In genomic region chr9:89885701-89886218, GRCm38 (mm10) we compare ENCODE assay signal across 13 mouse cellular contexts. TPM values are rescaled to one million over a fixed set of nuclear protein-coding genes. Genes with fewer than 3 reads are reported as not detected.
DNase-seq lines count a peak whose midpoint lies in the region; ATAC-seq lines count a peak whose summit lies in the region.
"Had no signal": no experiment of that assay in that cellular context is flagged by ENCODE, and none has a peak within 500 bp of the region (broad histone marks: within the 10 kb centered on the region; RNA-seq: fewer than 3 reads in every experiment).

No protein-coding gene starts in this region.

- no peaks in the 10 kb centered on the region for H3K4me1 ChIP-seq in limb, embryonic 12.5 days (replicated peaks)
- no peaks in the 10 kb centered on the region for H3K4me1 ChIP-seq in limb, embryonic 10.5 days
- H3K4me1 ChIP-seq in hindbrain, embryonic 12.5 days: no peaks in the 10 kb centered on the region
- H3K4me1 ChIP-seq: embryonic facial prominence, embryonic 15.5 days; liver, embryonic 13.5 days had no signal

- 0 out of 2 replicates have a peak, but pooled peaks have one; percentile 47 for ATAC-seq in limb, embryonic 12.5 days (ENCODE audit: insufficient number of reproducible peaks, insufficient read depth, low FRiP score, low TSS enrichment, low read depth)
- no peak for ATAC-seq in hindbrain, embryonic 12.5 days (ENCODE audit: low FRiP score)

- WGBS in limb, embryonic 12.5 days: 32% methylated on average over 7 of the region's 7 CpGs
- 26% methylated on average over 7 of the region's 7 CpGs for WGBS in limb, embryonic 10.5 days
- 42% methylated on average over 7 of the region's 7 CpGs for WGBS in hindbrain, embryonic 12.5 days

- H3K9me3 ChIP-seq in limb, embryonic 12.5 days: peaks cover 8% of the 10 kb centered on the region; the same call in 1 of the 2 replicates
- H3K9me3 ChIP-seq in limb, embryonic 10.5 days (replicated peaks): no peaks in the 10 kb centered on the region; the same call in 1 of the 2 replicates
- H3K9me3 ChIP-seq in hindbrain, embryonic 12.5 days (replicated peaks): peaks cover 6% of the 10 kb centered on the region; the same call in 1 of the 2 replicates
- H3K9me3 ChIP-seq: embryonic facial prominence, embryonic 15.5 days; liver, embryonic 13.5 days had no signal

- peaks cover 55% of the 10 kb centered on the region for H3K27me3 ChIP-seq in limb, embryonic 12.5 days
- H3K27me3 ChIP-seq in limb, embryonic 10.5 days (ENCODE audit: low read depth, poor library complexity, severe bottlenecking): peaks cover 59% of the 10 kb centered on the region
- H3K27me3 ChIP-seq in hindbrain, embryonic 12.5 days: peaks cover 43% of the 10 kb centered on the region

- H3K9ac ChIP-seq in limb, embryonic 12.5 days (replicated peaks): no peak overlapping the region
- no peak overlapping the region for H3K9ac ChIP-seq in hindbrain, embryonic 12.5 days
- H3K9ac ChIP-seq: embryonic facial prominence, embryonic 15.5 days; liver, embryonic 13.5 days had no signal

- H3K4me2 ChIP-seq in limb, embryonic 12.5 days: no peak overlapping the region
- no peak overlapping the region for H3K4me2 ChIP-seq in hindbrain, embryonic 12.5 days (replicated peaks)
- H3K4me2 ChIP-seq: embryonic facial prominence, embryonic 15.5 days; liver, embryonic 13.5 days; midbrain, embryonic 11.5 days had no signal

- no peak for DNase-seq in limb, embryonic 10.5 days (ENCODE audit: low spot score)
- peak; percentile 71 to 74 for DNase-seq in cerebellum, adult 18-20 months
- peak; percentile 70 to 77 for DNase-seq in cerebellum, postnatal 36 days
- peak; percentile 67 to 73 for DNase-seq in layer of hippocampus, postnatal 36 days
- DNase-seq in lung, adult 18-20 months: no peak
- DNase-seq: gastrocnemius, postnatal 36 days; liver, embryonic 13.5 days; lung, postnatal 10 days; thymus, postnatal 36 days had no signal

- no peak overlapping the region for H3K4me3 ChIP-seq in limb, embryonic 12.5 days (replicated peaks)
- H3K4me3 ChIP-seq in limb, embryonic 10.5 days: no peak overlapping the region
- no peak overlapping the region for H3K4me3 ChIP-seq in hindbrain, embryonic 12.5 days
- H3K4me3 ChIP-seq: embryonic facial prominence, embryonic 15.5 days; liver, embryonic 13.5 days had no signal

- H3K27ac ChIP-seq in limb, embryonic 12.5 days: no peak overlapping the region
- H3K27ac ChIP-seq in limb, embryonic 10.5 days: no peak overlapping the region
- H3K27ac ChIP-seq in hindbrain, embryonic 12.5 days: no peak overlapping the region
- H3K27ac ChIP-seq: embryonic facial prominence, embryonic 15.5 days; liver, embryonic 13.5 days had no signal

- H3K36me3 ChIP-seq in limb, embryonic 12.5 days: no peaks in the 10 kb centered on the region
- H3K36me3 ChIP-seq in limb, embryonic 10.5 days: no peaks in the 10 kb centered on the region
- no peaks in the 10 kb centered on the region for H3K36me3 ChIP-seq in hindbrain, embryonic 12.5 days
- H3K36me3 ChIP-seq: embryonic facial prominence, embryonic 15.5 days; liver, embryonic 13.5 days had no signal

RNA-seq across cellular contexts. Expression of gene Rasgrf1, which starts 23.9 kb away (rescaled TPM):
- 0.11 and 0.15 TPM in 2 replicates for polyA plus RNA-seq in limb, embryonic 12.5 days (2016; fragmentation: Nextera tagmentation; extraction: Ambion mirVana)
- 0.16 TPM in 1 of 2 replicates, not detected in the other for polyA plus RNA-seq in limb, embryonic 10.5 days (2016; fragmentation: Nextera tagmentation; extraction: Ambion mirVana)
- 100 to 1,000 TPM; 434 to 445 TPM for total RNA-seq in layer of hippocampus, postnatal 36 days (2021)
- 0.84 and 0.90 TPM in 2 replicates for polyA plus RNA-seq in hindbrain, embryonic 12.5 days (2016; fragmentation: Nextera tagmentation; extraction: Ambion mirVana)
- total RNA-seq: gastrocnemius, postnatal 36 days had no signal
- polyA plus RNA-seq: liver, embryonic 13.5 days had no signal

Comparison
In these comparisons a context has a peak if more than half of its experiments do, and no peak if none do; other contexts are left out.
1. DNase-seq: peak in cerebellum, adult 18-20 months (2 of 2), cerebellum, postnatal 36 days (2 of 2) and layer of hippocampus, postnatal 36 days (2 of 2); none in limb, embryonic 10.5 days (single experiment) and lung, adult 18-20 months (0 of 2).